ENCODE assay signal across 6 mouse cellular contexts in the genomic region with DNA sequence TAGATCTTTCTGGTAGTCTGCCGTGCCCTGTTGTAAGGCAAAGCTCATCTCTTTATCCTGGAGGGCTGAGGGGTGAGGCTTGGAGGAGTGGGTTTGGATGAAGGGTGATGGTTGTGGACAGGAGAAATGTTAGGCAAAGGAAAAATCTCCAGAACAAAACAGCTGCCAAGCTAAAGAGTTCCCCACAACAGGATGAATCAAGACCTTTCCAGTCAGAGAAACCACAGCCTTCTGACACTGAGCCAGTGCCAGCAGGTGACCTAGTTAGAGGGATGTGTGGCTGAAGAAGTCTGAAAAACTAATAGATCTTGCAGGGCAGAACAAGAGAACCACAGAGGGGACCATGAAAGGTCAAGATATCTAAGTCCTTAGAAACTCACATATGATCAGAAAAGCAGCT.
"Had no signal": no experiment of that assay in that cellular context is flagged by ENCODE, and none has a peak within 500 bp of the region (broad histone marks: within the 10 kb centered on the region; RNA-seq: fewer than 3 reads in every experiment).

No protein-coding gene starts in this region.

- DNase-seq: kidney, postnatal 14 days; lung, adult 2 months; lung, postnatal 36 days; right cerebral cortex, postnatal 14 days; thymus, adult 2 months; thymus, postnatal 25 days had no signal
